Mouse (Mus musculus) testis, postnatal 14 days (tissue): ENCODE data around the gene Tbx3.
A peak's percentile ranks its signal among the peaks of the same experiment; 100 is the strongest.

Experiments
- DNase-seq: peaks from one replicate; pipeline ENCODE4 v3.0.0; 2021; ENCODE audit warnings: low spot score

Gene Tbx3

GRCm38 (mm10) chr5:119708850-119709585, 38.5 kb downstream of the Tbx3 start:
- no peak for DNase-seq

GRCm38 (mm10) chr5:119709826-119710559, 39.5 kb downstream of the Tbx3 start:
- DNase-seq: no peak

- DNase-seq: no peak
Observed at GRCm38 (mm10) chr5:119710756-119711155, 40.3 kb downstream of the Tbx3 start.

GRCm38 (mm10) chr5:119711626-119712025, 41.2 kb downstream of the Tbx3 start:
- DNase-seq: no peak

- DNase-seq: peak; percentile 67
Observed at GRCm38 (mm10) chr5:119712679-119713246, 42.3 kb downstream of the Tbx3 start.

- DNase-seq: no peak
Observed at GRCm38 (mm10) chr5:119720471-119721265, 50.2 kb downstream of the Tbx3 start.

GRCm38 (mm10) chr5:119732978-119733377, 62.5 kb downstream of the Tbx3 start:
- DNase-seq: no peak
